Mouse (Mus musculus): Measurements from ENCODE around the gene Metrn. TPM values are rescaled to one million over a fixed set of nuclear protein-coding genes. Genes with fewer than 3 reads are reported as not detected.
"Not testable (repeated sequence)": the region's sequence is repeated elsewhere in the genome, so short reads cannot be mapped to it uniquely, and the experiment has no call there.

The Metrn gene
- polyA plus RNA-seq, 1 experiment from 2014 or later, result 21.2 TPM

DNA sequence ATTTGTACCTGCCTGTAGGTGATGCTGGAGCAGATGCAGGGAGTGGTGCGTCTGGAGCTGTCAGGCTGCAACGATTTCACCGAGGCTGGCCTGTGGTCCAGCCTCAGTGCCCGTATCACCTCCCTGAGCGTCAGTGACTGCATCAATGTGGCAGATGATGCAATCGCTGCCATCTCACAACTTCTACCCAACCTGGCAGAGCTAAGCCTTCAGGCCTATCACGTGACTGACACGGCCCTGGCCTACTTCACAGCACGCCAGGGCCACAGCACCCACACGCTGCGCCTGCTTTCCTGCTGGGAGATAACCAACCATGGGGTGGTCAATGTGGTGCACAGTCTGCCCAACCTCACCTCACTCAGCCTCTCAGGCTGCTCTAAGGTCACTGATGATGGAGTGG, 20.7 kb upstream of the Metrn start:
- Histone ChIP-seq H3K9ac (no peak overlapping the region), H3K4me1 (replicated peaks) (peaks cover 4% of the 10 kb centered on the region), H3K4me3 (no peak overlapping the region), H3K4me2 (no peak overlapping the region), H3K36me3 (no peaks in the 10 kb centered on the region), H3K27me3 (peaks cover 92% of the 10 kb centered on the region), H3K9me3 (replicated peaks) (no peaks in the 10 kb centered on the region), H3K27ac (no peak overlapping the region)
- 73% methylated on average over 11 of the region's 11 CpGs for WGBS
- no peak for ATAC-seq (replicated peaks; ENCODE audit: insufficient number of reproducible peaks, insufficient read depth, low FRiP score, low read depth)

DNA sequence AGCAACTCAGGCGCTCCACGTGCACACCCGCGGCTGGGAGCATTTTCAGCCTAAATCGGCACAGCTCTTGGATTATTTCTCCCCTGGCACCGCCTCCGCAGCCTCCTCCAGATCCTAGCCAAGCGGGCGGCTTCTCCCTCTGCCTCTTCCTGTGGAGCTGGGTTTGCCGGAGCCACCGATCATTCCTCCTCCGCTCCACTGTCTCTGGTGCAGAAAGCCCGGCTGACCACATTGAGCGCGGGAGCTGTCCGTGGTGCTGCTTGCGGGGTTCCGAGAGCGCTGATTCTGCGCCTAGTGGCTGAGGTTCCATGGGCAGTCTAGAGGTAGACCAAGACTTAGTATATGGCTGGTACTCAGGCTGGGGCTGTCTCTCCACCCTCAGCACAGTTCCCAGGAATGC, 16.5 kb upstream of the Metrn start:
- Histone ChIP-seq H3K4me1 (replicated peaks) (peaks cover 17% of the 10 kb centered on the region), H3K9me3 (replicated peaks) (no peaks in the 10 kb centered on the region), H3K36me3 (no peaks in the 10 kb centered on the region), H3K27me3 (peaks cover 93% of the 10 kb centered on the region), H3K4me3 (no peak overlapping the region), H3K27ac (no peak overlapping the region), H3K9ac (no peak overlapping the region), H3K4me2 (no peak overlapping the region)
- 2% methylated on average over 20 of the region's 20 CpGs for WGBS
- ATAC-seq (replicated peaks; ENCODE audit: insufficient number of reproducible peaks, insufficient read depth, low FRiP score, low read depth), result 0 out of 2 replicates have a peak, but pooled peaks have one; percentile 30

DNA sequence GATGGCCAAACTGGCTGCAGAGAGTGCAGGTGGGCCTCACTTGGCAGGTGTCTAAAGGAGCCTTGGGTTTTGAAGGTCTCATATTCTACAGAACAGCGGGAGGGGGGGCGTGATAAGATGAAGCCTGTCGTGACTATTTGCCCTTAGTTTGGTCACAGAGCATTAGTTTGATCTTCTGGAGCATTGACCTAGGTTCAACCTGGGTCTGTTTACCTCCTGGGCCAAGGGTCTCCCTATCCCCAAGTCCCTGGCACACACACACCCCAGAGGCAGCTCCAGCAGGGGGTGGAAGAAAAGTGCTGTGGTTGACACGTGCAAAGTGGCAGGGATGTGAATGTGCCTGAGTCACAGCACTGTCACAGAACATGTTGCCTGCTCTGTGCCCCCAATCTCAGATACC, 14.0 kb upstream of the Metrn start:
- H3K9ac ChIP-seq, result no peak overlapping the region
- H3K36me3 ChIP-seq, result no peaks in the 10 kb centered on the region
- H3K9me3 ChIP-seq (replicated peaks), result no peaks in the 10 kb centered on the region
- H3K27me3 ChIP-seq, result peaks cover 74% of the 10 kb centered on the region
- H3K27ac ChIP-seq, result no peak overlapping the region
- H3K4me1 ChIP-seq (replicated peaks), result peaks cover 22% of the 10 kb centered on the region
- no peak overlapping the region for H3K4me3 ChIP-seq
- 76% methylated on average over 4 of the region's 4 CpGs for WGBS
- no peak overlapping the region for H3K4me2 ChIP-seq
- no peak for ATAC-seq (replicated peaks; ENCODE audit: insufficient number of reproducible peaks, insufficient read depth, low FRiP score, low read depth)

DNA sequence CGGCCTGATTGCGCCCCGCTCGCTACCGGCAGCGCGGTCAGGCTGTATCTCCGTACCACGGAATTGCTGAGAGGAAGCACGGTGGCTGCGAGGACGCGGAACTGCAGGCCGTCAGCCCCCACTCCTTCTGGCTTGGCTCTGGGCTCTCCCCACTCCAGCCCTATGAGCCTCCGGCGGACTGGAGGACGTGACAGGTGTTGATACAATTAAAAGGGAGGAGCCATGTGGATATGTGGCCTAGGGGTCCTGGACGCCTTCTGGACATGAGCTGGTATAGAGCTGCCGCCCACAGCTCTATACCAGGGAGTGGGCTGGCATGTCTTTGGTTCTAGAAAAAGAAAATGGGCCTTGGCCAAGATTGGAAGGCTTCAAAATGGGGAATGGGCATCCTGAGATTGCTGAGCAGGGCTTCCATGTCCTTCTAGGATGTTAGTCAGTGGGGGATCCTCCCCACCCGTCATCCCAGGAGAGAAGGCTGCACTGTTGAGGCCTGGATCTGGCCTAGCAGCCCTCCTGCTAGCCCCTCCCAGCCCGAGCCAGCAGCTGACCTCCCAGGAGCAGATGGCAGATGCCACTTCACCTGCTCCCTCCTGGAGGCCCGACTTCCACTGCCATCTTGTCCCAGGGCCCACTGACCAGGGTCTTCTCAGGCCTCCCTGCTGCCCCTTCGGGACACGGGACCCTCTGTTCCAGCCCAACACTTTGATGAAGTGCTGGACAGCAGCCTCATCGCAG, 12.8 kb upstream of the Metrn start:
- no peak overlapping the region for H3K27ac ChIP-seq
- no peaks in the 10 kb centered on the region for H3K9me3 ChIP-seq (replicated peaks)
- peak overlapping the region; percentile 62 for H3K4me3 ChIP-seq
- peak overlapping the region; percentile 96 for H3K4me2 ChIP-seq
- no peak for ATAC-seq (replicated peaks; ENCODE audit: insufficient number of reproducible peaks, insufficient read depth, low FRiP score, low read depth)
- peaks cover 22% of the 10 kb centered on the region for H3K4me1 ChIP-seq (replicated peaks)
- no peaks in the 10 kb centered on the region for H3K36me3 ChIP-seq
- peak overlapping the region; percentile 40 for H3K9ac ChIP-seq
- WGBS, result 9% methylated on average over 24 of the region's 25 CpGs
- H3K27me3 ChIP-seq, result peaks cover 67% of the 10 kb centered on the region

DNA sequence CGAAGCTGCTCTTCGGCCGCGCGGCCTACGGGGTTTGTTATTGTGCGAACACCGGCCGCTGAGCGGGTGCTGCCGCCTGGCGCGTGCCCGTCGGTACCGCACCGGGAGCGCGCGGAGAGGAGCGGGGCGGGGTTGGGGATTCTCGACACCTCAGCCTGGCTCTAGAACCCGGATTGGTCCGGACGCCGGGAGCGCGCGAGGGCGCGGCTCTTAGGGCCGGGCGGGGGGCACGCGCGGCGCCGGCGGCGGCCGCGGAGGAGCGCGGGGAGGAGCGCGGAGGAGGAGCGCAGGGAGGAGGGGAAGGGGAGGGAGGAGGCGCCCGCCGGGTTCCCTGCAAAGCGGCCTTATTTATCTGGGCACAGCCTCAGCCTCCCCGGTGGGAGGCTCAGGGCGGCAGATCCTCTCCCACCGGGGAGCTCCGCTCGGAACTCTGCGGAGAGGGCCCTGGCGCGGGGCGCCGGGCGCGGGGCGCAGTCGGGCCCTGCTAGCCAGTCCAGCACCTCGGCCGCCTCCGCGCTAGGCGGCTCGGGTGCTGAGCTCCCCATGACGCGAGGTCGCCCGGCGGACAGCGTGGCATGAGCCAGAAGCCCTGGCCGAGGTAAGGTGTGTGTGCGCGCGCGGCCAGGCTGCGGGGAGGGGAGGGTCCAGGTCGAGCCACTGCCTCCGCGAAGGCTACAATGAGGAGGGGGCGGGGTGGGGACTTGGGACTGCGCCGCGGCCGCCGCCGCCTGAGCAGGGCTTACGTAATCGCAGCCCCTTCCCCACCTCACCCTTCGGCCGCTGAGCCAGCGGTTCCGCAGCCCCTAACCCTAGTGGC, 12.1 kb upstream of the Metrn start, which contains the start of gene Fbxl16:
TSS of gene Fbxl16 (plus strand) at position 297 of the 817 bp plus-strand sequence.
- under 1% methylated on average over 90 of the region's 100 CpGs for WGBS
- ATAC-seq (replicated peaks; ENCODE audit: insufficient number of reproducible peaks, insufficient read depth, low FRiP score, low read depth), result peak; percentile 77

DNA sequence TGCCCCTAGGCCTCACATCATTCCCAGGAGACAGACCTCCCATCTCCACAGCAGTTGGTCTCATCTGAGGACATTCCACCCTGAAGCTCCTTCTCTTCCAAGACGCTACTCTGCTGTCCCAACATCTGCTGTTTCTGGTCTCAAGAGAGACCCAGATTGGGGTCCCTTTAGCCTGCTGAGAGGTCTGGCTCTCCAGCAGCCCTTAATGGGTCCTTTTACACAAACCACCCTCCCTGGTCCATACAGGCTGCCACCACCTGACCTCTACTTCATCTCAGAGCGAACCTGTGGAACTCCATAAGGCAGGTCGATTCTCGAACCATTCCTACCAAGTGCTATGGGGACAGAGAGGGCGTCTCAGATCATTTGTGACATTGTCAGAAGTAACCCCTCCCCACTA, 11.1 kb upstream of the Metrn start:
- Histone ChIP-seq H3K9ac (0 out of 2 replicates have a peak overlapping the region, but pooled peaks have one; percentile 40), H3K9me3 (replicated peaks) (no peaks in the 10 kb centered on the region), H3K27me3 (peaks cover 56% of the 10 kb centered on the region), H3K36me3 (no peaks in the 10 kb centered on the region), H3K4me2 (peak overlapping the region; percentile 96), H3K4me1 (replicated peaks) (peaks cover 21% of the 10 kb centered on the region), H3K4me3 (peak overlapping the region; percentile 62), H3K27ac (no peak overlapping the region)
- no peak for ATAC-seq (replicated peaks; ENCODE audit: insufficient number of reproducible peaks, insufficient read depth, low FRiP score, low read depth)
- 42% methylated on average over 5 of the region's 5 CpGs for WGBS

More for the DNA sequence above, 12.1 kb upstream of the Metrn start, which contains the start of gene Fbxl16:
- Histone ChIP-seq H3K27ac (no peak within 1 kb of the TSS), H3K9ac (peak within 1 kb of the TSS; percentile 40), H3K4me2 (peak within 1 kb of the TSS; percentile 96), H3K36me3 (no peaks in the 10 kb centered on the region), H3K4me1 (replicated peaks) (peaks cover 22% of the 10 kb centered on the region), H3K9me3 (replicated peaks) (no peaks in the 10 kb centered on the region), H3K4me3 (peak within 1 kb of the TSS; percentile 62), H3K27me3 (peaks cover 64% of the 10 kb centered on the region)

DNA sequence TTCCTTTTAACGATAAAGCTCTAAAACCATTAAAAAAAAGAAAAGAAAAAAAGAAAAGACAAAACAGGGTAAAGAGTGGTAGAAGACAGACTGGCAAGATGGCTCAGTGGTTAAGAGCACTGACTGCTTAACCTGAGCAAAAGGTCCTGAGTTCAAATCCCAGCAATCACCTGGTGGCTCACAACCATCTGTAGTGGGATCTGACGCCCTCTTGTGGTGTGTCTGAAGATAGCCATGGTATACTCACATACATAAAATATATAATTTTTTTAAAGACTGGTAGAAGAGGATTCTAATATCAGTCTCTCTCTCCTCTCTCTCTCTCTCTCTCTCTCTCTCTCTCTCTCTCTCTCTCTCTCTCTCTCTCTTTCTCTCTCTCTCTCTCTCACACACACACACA, 10.5 kb upstream of the Metrn start:
- H3K4me3 ChIP-seq; H3K27ac ChIP-seq; ATAC-seq (replicated peaks; ENCODE audit: insufficient number of reproducible peaks, insufficient read depth, low FRiP score, low read depth); H3K4me2 ChIP-seq; H3K9ac ChIP-seq; H3K36me3 ChIP-seq; H3K9me3 ChIP-seq (replicated peaks): not testable (repeated sequence)
- H3K27me3 ChIP-seq, result peaks cover 54% of the 10 kb centered on the region
- 45% methylated on average over 2 of the region's 2 CpGs for WGBS
- peaks cover 27% of the 10 kb centered on the region for H3K4me1 ChIP-seq (replicated peaks)

DNA sequence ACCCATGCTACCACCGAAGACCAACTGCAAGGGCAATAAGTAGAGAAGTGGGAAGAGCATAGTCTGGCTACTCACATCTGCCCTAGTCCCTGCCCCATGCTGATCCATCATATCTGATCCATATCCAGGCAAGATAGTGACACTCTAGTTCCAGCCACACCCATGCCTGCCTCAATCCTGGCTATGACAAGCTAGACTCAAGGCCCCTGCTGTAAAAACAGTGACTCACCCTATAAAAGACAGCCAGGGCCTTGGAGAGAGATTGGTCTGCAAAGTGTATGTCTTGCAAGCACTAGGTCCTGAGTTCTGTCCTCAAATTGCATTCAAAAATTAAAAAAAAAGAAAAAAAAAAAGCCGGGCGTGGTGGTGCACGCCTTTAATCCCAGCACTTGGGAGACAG, 9.6 kb upstream of the Metrn start:
- ATAC-seq (replicated peaks; ENCODE audit: insufficient number of reproducible peaks, insufficient read depth, low FRiP score, low read depth), result no peak
- H3K36me3 ChIP-seq, result no peaks in the 10 kb centered on the region
- 86% methylated on average over 4 of the region's 4 CpGs for WGBS
- peaks cover 49% of the 10 kb centered on the region for H3K27me3 ChIP-seq
- no peaks in the 10 kb centered on the region for H3K9me3 ChIP-seq (replicated peaks)
- H3K4me3 ChIP-seq, result no peak overlapping the region
- no peak overlapping the region for H3K4me2 ChIP-seq
- H3K4me1 ChIP-seq (replicated peaks), result peaks cover 27% of the 10 kb centered on the region
- H3K27ac ChIP-seq, result no peak overlapping the region
- no peak overlapping the region for H3K9ac ChIP-seq

DNA sequence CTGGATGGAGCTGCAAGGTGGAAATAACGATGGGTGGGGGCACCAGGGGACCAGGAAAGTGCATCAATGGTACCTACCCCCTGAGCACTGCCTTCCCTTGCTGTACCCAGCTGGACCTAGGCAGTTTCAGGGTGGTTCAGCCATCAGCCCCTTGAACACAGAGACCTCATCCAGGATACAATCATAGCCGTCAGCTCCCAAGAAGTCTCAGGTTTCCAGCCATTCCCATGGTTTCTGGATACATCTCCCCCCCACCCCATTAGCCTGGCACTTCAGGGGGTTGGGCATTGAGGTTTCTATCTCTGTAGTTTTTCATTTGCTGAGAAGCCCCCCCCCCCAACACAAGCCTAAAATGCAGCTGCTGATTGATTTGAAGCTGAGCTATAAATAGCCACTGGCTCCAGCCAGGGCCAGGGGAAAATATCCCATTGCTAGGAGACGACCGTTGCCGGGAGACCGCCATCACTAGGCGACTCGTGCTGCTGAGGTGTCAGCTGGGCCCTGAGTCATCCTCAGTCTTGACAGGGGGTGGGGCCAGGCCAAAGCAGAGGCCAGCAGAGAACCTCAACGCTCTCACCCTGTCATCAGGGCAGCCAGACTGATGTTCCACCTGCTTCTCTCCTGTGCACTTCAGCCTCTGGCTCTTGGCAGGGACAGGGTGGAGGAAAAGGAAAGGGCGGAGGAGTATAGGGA, 6.0 kb upstream of the Metrn start:
- Histone ChIP-seq H3K4me2 (peak overlapping the region; percentile 27; the same call in 1 of the 2 replicates), H3K9ac (no peak overlapping the region), H3K36me3 (no peaks in the 10 kb centered on the region), H3K4me3 (no peak overlapping the region), H3K9me3 (replicated peaks) (no peaks in the 10 kb centered on the region), H3K4me1 (replicated peaks) (peaks cover 9% of the 10 kb centered on the region), H3K27me3 (peaks cover 17% of the 10 kb centered on the region), H3K27ac (no peak overlapping the region)
- peak; percentile 82 for ATAC-seq (replicated peaks; ENCODE audit: insufficient number of reproducible peaks, insufficient read depth, low FRiP score, low read depth)
- 7% methylated on average over 10 of the region's 10 CpGs for WGBS

DNA sequence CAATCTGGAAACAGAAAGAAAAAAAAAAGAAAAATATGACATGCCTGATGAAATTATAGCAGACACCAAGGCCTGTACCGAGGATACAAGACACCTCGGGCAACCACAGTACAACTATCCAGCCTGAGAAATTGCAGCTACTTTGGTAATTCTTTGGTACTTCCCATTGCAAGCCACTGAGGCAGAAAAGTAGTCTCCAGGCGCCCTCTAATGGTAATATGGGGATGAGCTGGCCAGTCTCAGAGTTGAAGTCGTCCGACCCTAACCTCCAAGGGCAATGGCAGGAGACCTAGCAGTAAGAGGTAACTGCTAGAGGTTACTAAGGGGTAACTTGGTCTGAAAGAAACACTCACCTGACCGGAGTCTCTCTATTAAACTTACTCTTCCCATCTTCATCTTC, 4.1 kb upstream of the Metrn start:
- H3K9ac ChIP-seq, result no peak overlapping the region
- WGBS, result 5% methylated on average over 6 of the region's 6 CpGs
- no peaks in the 10 kb centered on the region for H3K36me3 ChIP-seq
- H3K4me2 ChIP-seq, result no peak overlapping the region
- H3K27me3 ChIP-seq, result peaks cover 15% of the 10 kb centered on the region
- H3K9me3 ChIP-seq (replicated peaks), result no peaks in the 10 kb centered on the region
- peaks cover 14% of the 10 kb centered on the region for H3K4me1 ChIP-seq (replicated peaks)
- ATAC-seq (replicated peaks; ENCODE audit: insufficient number of reproducible peaks, insufficient read depth, low FRiP score, low read depth), result no peak
- H3K27ac ChIP-seq, result no peak overlapping the region
- no peak overlapping the region for H3K4me3 ChIP-seq

DNA sequence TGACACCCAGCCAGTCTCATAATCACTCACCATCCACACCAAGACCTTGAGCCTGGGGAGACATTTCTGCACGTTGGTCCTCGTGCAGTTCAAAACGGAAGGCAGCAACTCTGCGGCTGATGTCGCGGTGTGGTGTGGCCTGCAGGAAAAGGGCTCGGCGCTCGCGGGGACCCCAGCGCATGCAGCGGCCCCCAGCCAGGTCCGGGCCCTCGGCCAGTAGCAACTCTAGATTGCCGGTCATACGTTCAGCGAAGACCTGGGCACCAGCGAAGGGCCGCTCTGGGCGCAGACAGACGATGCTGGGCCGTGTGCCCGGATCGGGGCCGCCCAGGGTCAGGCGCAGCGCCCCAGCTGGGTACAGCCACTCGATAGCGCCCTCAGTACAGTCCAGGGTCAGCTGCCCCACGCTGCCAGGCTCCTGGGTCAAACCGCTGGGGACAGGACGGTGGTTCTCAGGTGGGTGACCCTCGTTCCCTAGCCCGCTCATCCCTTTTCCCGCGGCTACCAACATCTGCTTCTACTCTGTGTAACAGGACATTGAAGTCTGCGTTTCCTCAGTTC, 645 bp downstream of the Metrn start:
- Histone ChIP-seq H3K4me2 (peak overlapping the region; percentile 82), H3K27me3 (peaks cover 1% of the 10 kb centered on the region; the same call in 1 of the 2 replicates), H3K4me1 (replicated peaks) (peaks cover 35% of the 10 kb centered on the region), H3K9me3 (replicated peaks) (no peaks in the 10 kb centered on the region), H3K9ac (peak overlapping the region; percentile 65), H3K4me3 (peak overlapping the region; percentile 69), H3K27ac (no peak overlapping the region), H3K36me3 (no peaks in the 10 kb centered on the region)
- WGBS, result 4% methylated on average over 37 of the region's 37 CpGs
- no peak for ATAC-seq (replicated peaks; ENCODE audit: insufficient number of reproducible peaks, insufficient read depth, low FRiP score, low read depth)

Measured in heart, embryonic 15.5 days (tissue).